Mouse (Mus musculus): Measurements from ENCODE around the gene Olfm2.

The Olfm2 gene

GRCm38 (mm10) chr9:20745129-20745966 lies 801 bp downstream of the Olfm2 start:
- peak; percentile 32 for DNase-seq

DNA sequence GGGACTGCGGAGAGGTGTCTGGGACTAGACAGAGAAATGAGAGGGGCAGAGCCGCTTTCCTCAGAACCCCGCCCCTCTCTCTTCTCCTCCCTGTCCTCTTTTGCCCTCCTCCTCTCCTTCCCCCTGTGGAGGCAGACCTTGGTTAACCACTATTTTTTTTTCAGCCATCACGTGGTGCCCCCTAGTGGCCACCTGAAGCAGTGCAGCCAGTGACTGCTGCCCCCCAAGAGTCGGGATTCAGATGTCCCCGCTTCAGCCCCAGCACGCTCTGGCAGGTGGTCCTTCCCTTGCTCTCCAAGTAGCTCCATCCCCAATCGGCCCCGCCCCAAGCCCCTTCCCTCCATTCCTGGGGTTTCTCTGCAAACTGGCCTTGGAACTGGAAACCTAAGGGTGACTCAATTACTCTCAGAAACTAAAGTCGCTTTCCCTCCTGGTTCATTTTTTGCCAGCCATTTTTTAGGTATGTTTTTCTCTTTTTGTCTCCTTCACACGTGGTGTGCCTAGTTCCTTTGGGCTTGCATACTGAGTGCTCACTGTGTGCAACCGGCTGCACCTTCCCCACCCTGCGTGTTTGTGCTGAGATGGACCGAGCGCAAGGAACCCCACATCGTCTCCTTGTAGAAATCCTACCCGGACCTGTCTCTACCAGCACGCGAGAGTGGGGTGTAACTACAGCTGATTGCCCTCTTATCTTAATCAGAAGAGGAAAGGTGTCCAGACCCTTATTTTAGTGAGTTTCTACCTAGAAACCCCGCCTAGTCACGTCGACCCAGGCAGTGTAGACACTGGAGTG lies 2.0 kb downstream of the Olfm2 start:
- peak; percentile 59 for DNase-seq

DNA sequence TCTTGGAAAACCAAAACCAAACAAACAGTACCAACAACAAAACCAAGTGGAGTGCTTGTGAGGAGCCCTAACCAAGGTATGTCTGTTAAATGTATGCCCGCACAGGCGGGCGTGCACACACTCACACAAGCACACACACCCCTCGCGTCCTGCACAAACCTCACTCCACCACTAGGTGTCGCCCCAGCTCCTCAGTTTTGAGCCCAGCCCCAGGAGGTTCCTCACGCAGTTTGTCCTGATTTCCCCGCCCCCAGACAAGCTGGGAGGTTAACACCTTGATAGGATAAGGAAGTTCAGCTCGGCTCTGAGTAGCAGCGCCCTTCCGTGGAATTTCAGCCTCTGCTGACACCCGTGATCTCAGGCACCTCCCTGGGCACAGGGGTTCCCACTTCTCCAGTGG lies 5.7 kb downstream of the Olfm2 start:
- peak; percentile 91 for DNase-seq

DNA sequence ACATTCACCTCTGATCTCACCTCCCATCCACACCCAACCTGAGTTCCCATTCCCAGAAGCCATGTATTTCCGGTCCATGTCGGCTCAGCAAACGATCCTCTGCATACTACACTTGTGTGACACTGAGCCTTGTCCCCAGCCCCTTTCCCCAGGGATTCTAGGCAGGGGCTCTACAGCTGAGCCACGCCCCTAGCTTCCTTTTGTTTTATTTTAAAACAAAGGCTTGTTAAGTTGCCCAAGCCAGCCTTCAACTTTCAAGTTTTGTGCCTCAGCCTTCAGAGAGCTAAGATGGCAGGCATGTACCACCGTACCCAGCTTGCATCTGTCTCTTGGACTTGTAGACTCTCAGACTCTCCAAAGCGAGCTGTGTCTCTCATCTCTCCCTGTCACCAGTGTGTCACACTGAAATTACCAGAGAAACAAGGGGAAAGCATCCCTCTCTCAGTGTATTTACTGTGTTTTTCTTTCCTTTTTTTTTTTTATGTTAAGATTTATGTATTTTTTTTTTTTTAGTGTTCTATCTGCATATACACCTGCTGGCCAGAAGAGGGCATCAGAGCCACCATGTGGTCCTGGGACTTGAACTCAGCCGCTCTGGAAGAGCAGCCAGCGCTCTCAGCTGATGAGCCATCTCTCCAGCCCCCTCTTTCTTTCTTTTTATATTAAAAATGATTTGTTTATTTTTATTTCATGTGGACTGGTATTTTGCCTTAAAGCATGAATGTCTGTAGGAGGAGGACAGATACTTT lies 7.7 kb downstream of the Olfm2 start:
- DNase-seq, result peak; percentile 53

DNA sequence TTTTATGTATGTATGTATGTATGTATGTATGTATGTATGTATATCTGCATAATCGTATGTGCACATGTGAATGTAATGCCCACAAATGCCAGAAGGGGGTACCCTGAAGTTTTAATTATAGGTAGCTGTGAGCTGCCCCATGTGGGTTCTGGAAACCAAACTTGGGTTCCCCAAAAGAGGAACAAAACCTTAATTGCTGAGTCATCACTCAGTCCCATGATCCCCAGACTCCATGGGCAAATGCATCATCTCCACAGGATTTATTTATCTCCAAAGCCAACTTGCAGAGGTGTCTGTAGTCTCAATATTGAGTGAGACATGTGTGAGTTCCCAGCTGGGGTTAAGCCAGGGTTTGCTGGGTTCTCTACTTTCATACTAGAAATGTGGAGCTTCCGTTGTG lies 8.9 kb downstream of the Olfm2 start:
- DNase-seq, result no peak

GRCm38 (mm10) chr9:20734692-20735091 lies 11.5 kb downstream of the Olfm2 start:
- no peak for DNase-seq

DNA sequence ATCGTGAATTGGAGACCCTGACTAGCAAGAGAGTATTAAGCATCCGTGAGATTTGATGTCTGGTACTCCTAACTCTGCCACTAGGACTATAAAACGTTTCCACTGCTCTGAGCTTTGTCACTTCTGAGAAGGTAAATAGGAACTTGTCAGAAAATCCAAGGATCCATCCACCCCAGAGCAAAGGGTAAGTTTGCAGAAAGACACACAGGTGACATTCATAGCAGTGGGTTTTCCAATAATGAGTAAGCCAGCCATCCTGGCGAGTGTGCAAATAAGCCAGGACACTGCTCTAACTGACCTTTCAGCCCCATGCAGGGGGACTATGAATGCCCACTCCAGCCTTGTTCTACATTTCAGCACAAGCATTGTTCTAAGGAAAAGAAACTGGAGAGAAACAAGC lies 14.4 kb downstream of the Olfm2 start:
- DNase-seq, result no peak

DNA sequence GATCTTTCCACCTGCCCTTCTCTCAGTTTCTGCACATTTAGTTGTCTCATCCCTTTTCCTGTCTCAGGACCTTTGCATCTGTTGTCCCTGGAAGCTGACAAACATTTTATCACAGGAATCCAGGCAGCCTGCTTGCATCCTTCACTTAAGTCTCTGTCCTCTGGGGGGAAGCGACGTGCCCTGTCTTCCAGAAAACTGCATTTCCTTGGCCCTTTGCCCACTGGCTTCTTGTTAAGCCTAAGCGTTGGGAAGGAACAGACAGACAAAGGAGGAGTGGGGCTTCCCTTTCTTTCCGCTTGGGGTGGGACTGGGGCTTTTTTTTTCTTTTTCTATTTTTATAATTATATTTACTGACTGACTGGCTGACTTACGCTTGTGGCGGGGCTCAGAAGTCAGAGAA lies 16.7 kb downstream of the Olfm2 start:
- DNase-seq, result peak; percentile 38

GRCm38 (mm10) chr9:20727601-20728113 lies 18.5 kb downstream of the Olfm2 start:
- peak; percentile 79 for DNase-seq

DNA sequence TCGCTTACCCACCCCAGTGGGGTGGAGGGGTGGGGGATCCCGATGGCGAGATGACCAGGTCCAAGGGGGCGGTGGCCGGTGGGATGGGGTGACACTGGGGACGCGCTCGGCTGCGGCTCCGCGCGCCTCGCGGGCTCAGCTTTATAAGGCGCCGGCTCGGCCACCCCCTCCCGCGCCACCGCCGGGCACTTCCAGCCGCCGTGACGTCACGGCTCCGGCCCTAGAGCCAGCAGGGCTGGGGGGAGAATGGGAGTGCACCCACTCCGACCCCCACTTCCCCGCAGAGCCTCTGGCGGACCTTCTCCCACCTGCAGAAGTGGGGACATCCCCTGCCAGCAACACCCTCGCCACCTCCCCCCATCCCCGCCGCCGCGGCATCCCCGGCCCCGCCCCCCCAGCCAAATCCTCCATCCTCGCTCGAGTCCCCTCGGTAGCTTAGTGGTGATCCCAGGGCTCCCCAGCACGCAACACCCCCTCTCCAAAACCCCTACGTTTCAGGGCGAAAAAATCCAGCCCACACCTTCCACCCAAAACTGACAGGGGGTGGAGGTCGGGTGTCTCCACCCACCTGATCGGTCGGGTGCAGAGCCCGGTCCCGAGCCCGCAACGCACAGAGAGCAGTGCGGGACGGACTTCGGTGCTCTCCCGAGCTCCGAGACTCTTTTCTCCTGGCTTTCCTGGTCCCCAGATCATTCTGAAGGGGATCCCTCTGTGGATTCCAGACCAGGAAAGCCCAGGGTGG lies 19.1 kb downstream of the Olfm2 start:
- DNase-seq, result peak; percentile 56

DNA sequence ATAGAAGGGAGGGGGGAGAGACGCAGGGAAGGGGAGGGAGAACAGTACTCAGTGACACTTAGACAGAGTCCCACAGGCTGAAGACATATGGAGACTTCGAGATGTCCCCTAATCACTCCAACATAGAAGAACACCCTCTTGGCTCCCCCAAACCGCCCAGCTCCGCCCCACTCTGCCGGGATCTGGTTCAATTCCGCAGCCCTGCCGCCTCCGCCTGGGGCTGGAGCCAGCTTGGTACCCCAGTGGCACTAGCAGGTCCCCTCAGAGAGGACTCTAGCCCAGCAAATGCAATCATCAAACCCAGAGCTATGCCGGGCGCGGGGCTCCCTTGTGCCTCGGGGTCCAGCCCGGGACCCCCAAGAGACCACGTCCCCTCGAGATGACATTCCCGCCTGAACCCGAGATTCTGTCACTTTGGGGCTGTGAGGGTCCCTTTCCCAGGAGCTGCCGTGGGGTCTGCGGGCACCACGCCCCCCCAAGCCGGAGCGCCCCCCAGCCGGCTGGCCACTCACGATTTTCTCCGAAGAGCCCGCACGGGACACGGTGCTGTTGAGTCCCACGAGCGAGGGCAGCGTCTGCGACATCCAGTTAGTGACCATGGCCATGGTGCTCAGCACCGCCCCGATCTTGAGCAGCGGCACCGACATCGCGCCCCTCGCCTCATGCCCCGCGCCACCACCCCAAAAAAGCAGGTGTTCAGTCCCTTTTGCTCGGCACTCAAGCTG lies 19.9 kb downstream of the Olfm2 start:
- peak; percentile 16 for DNase-seq

DNA sequence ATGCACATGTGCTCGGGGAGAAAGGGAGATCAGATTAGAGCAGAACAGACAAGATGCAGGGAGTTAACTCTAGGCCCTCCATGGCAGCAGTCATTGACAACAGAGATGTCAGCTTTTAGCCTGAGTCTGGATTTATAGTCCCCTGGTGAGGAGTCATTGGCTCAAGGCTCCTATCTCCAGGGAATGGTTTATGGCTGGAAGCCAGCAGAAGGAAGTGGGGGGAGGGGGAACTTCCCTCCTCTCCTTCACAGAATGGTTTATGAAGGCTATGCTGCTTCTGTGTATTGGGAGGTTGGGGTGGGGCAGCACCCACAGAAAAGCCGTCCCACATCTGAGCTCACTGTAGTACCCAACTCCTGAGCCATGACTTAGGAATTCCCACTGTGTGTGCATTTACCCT lies 24.6 kb downstream of the Olfm2 start:
- DNase-seq, result no peak

DNA sequence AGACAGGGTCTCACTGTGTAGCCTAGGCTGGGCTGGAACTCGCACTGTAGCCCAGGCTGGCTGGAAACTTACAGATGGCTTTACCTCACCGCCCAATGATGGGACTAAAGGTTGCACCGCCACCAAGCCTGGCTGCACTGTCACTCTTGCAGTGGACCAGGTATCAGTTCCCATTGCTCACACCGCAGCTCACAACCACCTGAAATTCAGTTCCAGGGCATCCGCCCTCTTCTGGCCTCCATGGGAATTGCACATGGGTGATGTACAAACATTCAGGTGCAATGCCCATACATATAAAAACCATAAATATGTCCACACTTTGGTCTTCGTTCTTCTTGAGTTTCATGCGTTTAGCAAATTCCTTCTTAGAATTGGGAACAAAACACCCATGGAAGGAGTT lies 30.8 kb downstream of the Olfm2 start:
- no peak for DNase-seq

DNA sequence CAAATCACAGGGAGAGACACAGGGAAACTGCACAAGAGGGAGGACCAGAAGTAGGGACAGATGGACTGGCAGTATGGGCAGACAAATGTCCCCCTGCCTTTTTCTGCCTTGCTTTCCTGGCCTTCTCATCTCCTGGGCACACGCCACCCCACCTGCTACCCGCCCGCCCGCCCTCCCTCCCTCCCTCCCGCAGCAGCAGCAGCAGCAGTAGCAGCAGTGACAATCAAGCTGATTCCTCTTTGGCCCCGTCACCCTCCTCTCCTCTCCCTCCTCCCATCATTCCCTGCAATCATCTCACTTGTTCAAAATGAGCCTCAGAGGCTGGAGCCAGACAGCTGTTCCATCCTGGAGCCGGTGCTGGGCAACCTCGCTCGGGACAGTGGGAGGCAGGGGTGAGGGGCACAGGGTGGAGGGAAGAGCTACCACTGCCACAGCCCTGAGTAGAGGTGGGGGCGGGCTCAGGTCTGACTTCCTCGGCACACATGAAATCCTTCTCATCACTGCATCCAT lies 32.6 kb downstream of the Olfm2 start:
- peak; percentile 76 for DNase-seq

GRCm38 (mm10) chr9:20712934-20713477 lies 33.1 kb downstream of the Olfm2 start:
- DNase-seq, result peak; percentile 19

DNA sequence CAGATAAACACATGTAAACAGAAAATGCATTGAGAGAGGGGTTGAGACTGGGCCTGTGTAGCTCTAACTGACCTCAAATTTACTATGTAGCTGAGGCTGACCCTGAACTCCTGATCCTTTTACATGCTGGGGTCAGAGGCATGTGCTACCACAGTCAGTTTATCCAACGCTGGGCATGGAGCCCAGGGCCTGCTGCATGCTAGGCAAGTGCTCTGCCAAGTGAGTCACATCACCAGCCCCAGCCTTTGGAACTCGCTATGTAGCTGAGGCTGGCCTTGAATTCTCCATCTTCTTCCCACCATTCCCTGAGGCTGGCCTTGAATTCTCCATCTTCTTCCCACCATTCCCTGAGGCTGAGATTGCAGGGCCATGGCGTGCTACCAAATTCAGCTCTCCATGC lies 35.7 kb downstream of the Olfm2 start:
- DNase-seq, result no peak

GRCm38 (mm10) chr9:20705981-20706380 lies 40.2 kb downstream of the Olfm2 start:
- DNase-seq, result no peak

GRCm38 (mm10) chr9:20705420-20705819 lies 40.7 kb downstream of the Olfm2 start:
- no peak for DNase-seq

- DNase-seq, result peak; percentile 47
These were observed 42.2 kb downstream of the Olfm2 start for GRCm38 (mm10) chr9:20703832-20704380.

DNA sequence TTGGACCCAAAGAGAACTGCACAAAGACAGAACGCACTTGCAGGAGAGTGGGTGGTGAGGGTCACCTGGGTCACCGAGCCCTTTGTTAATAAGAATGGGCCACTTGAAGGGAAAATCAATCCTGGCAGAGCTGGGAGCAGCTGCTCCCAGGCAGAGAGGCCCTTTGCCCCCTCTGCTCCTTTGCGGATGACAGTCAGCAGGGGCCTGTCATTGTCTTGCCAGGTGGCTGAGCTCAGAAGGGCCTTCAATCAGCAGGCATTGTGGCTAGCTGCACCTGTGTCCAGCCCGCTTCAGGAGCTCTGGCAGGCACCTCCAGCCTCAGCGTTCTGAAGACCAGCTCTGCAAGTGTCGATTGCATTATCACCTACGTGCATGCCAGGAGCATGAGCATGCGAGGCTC lies 48.7 kb downstream of the Olfm2 start:
- peak; percentile 82 for DNase-seq
